Mouse (Mus musculus) heart, postnatal 25 days (tissue): ENCODE data around the gene Zar1l. TPM values are rescaled to one million over a fixed set of nuclear protein-coding genes. Genes with fewer than 3 reads are reported as not detected.
"Not testable (repeated sequence)": the region's sequence is repeated elsewhere in the genome, so short reads cannot be mapped to it uniquely, and the experiment has no call there.

Source experiments
- DNase-seq: peaks from one replicate; pipeline ENCODE4 v3.0.0; 2022; ENCODE audit warnings: low spot score
- intact Hi-C: fragments of 180-260 bp; cut with DNase I; formaldehyde crosslinking; loops from one replicate; pipeline ENCODE4 v1.15.1; 2025
- total RNA-seq, 2 experiments: library from RNA; stranded (reverse); gene quantifications; 2 replicates each; pipeline ENCODE4 v1.2.3; 2021

Zar1l gene
- not detected for total RNA-seq

- no peak for DNase-seq
- intact Hi-C loops: no loop called here
These were observed at the start of gene Zar1l for GRCm38 (mm10) chr5:150518064-150518463. Gene Zar1l, minus strand, starts transcription at chr5:150518164.

GRCm38 (mm10) chr5:150566971-150567370 is 49.0 kb upstream of the Zar1l start:
- intact Hi-C loops: no loop called here
- no peak for DNase-seq

GRCm38 (mm10) chr5:150566226-150566625 is 48.3 kb upstream of the Zar1l start:
- no peak for DNase-seq
- intact Hi-C loops: no loop called here

GRCm38 (mm10) chr5:150564426-150564825 is 46.5 kb upstream of the Zar1l start:
- intact Hi-C loops: no loop called here
- DNase-seq: no peak

GRCm38 (mm10) chr5:150561783-150562182 is 43.8 kb upstream of the Zar1l start:
- intact Hi-C loops: no loop called here

GRCm38 (mm10) chr5:150561376-150561775 is 43.4 kb upstream of the Zar1l start:
- intact Hi-C loops: no loop called here
- no peak for DNase-seq

More at GRCm38 (mm10) chr5:150561783-150562182, 43.8 kb upstream of the Zar1l start:
- no peak for DNase-seq

- intact Hi-C loops: no loop called here
- no peak for DNase-seq
These were observed 42.9 kb upstream of the Zar1l start for GRCm38 (mm10) chr5:150560851-150561250.

GRCm38 (mm10) chr5:150559519-150560103 is 41.6 kb upstream of the Zar1l start:
- intact Hi-C loops: no loop called here

GRCm38 (mm10) chr5:150551637-150552036 is 33.7 kb upstream of the Zar1l start:
- DNase-seq: no peak
- intact Hi-C loops: no loop called here

More at GRCm38 (mm10) chr5:150559519-150560103, 41.6 kb upstream of the Zar1l start:
- DNase-seq: no peak

- intact Hi-C loops: no loop called here
- DNase-seq: no peak
These were observed 25.2 kb upstream of the Zar1l start for GRCm38 (mm10) chr5:150543184-150543583.

GRCm38 (mm10) chr5:150541302-150541701 is 23.3 kb upstream of the Zar1l start:
- DNase-seq: no peak
- intact Hi-C loops: no loop called here

- no peak for DNase-seq
- intact Hi-C loops: no loop called here
These were observed 7.3 kb upstream of the Zar1l start for GRCm38 (mm10) chr5:150525239-150525638.

- no peak for DNase-seq
- intact Hi-C loops: loop anchor here (2.0 to 5.0 kb wide), 2 partner anchors 148 to 844 kb away; no protein-coding TSS in a partner anchor
These were observed 4.9 kb upstream of the Zar1l start for GRCm38 (mm10) chr5:150522867-150523234.

- peak; percentile 76 for DNase-seq
- intact Hi-C loops: loop anchor here (2.0 to 5.0 kb wide), 2 partner anchors 149 to 845 kb away; no protein-coding TSS in a partner anchor
These were observed 4.2 kb upstream of the Zar1l start, which contains the start of gene Brca2 for GRCm38 (mm10) chr5:150521937-150522866. Gene Brca2, plus strand, starts transcription at chr5:150522630.

- intact Hi-C loops: no loop called here
These were observed 1.6 kb upstream of the Zar1l start for GRCm38 (mm10) chr5:150519551-150519950.

GRCm38 (mm10) chr5:150514027-150514426 is 3.9 kb downstream of the Zar1l start:
- intact Hi-C loops: no loop called here
- DNase-seq: no peak

More at GRCm38 (mm10) chr5:150519551-150519950, 1.6 kb upstream of the Zar1l start:
- no peak for DNase-seq

GRCm38 (mm10) chr5:150513264-150513663 is 4.7 kb downstream of the Zar1l start:
- intact Hi-C loops: no loop called here
- no peak for DNase-seq

GRCm38 (mm10) chr5:150510451-150511225 is 7.3 kb downstream of the Zar1l start:
- intact Hi-C loops: no loop called here
- no peak for DNase-seq

- no peak for DNase-seq
- intact Hi-C loops: loop anchor here (2.0 kb wide), 1 partner anchor 55 kb away; no protein-coding TSS in a partner anchor
These were observed 22.2 kb downstream of the Zar1l start for GRCm38 (mm10) chr5:150495792-150496191.

GRCm38 (mm10) chr5:150491573-150492173 is 26.3 kb downstream of the Zar1l start:
- intact Hi-C loops, DNase-seq: not testable (repeated sequence)
